Mouse (Mus musculus) gonadal fat pad, adult 2 months (tissue): Measurements from ENCODE around the gene Akap13. TPM values are rescaled to one million over a fixed set of nuclear protein-coding genes. Genes with fewer than 3 reads are reported as not detected.

ENCODE experiments used
- DNase-seq: peaks from one replicate; pipeline ENCODE4 v3.0.0-alpha.2; 2012; ENCODE audit warnings: low read depth
- polyA plus RNA-seq: library from polyadenylated mRNA; depleted of rRNA; stranded (reverse); fragments of >200 nt; gene quantifications from 2 replicates; pipeline ENCODE4 v1.2.3, GENCODE M21; 2012; rRNA removed

The Akap13 gene
- polyA plus RNA-seq, 1 experiment = 16.4 TPM

- DNase-seq = no peak
These were observed 337.8 kb downstream of the Akap13 start for GRCm38 (mm10) chr7:75793091-75793490.

GRCm38 (mm10) chr7:75793654-75794335 lies 338.5 kb downstream of the Akap13 start:
- DNase-seq = no peak

- DNase-seq = no peak
These were observed 339.8 kb downstream of the Akap13 start for GRCm38 (mm10) chr7:75795106-75795505.

- DNase-seq = no peak
These were observed 341.1 kb downstream of the Akap13 start for GRCm38 (mm10) chr7:75796474-75796873.

GRCm38 (mm10) chr7:75800530-75800929 lies 345.2 kb downstream of the Akap13 start:
- no peak for DNase-seq

- DNase-seq = no peak
These were observed 345.7 kb downstream of the Akap13 start for GRCm38 (mm10) chr7:75801022-75801421.

GRCm38 (mm10) chr7:75801621-75802358 lies 346.5 kb downstream of the Akap13 start:
- no peak for DNase-seq

GRCm38 (mm10) chr7:75802887-75803286 lies 347.6 kb downstream of the Akap13 start:
- DNase-seq = no peak

Other genes with a start within 250 kb of the Akap13 start
- 1.2 and 1.9 TPM in 2 replicates for gene Sv2b, start 146.3 kb upstream of the Akap13 start, polyA plus RNA-seq